Mouse (Mus musculus): Measurements from ENCODE around the gene Amtn.
A peak's percentile ranks its signal among the peaks of the same experiment; 100 is the strongest.

DNA sequence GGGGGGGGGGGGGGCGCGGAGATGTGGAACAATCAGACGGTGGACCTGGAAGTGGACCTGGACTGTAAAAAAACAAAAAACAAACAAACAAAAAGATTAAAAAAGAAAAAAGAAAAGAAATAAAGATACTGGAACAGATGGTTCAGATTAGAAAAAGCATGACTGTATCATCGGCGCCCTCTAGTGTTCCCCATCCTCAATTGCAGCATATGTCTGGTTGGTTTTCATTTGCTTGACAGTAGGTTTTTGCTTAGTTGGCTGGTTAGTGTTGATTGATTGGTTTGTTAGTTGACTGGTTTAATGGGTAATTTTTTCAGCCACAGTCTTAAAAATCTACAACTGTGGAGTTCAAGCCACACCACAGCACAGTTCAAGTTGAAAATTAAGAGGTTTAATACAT, 11.1 kb upstream of the Amtn start:
- TF ChIP-seq CTCF (conservative IDR thresholded peaks at IDR 0.05; ENCODE audit: insufficient read depth, insufficient read length, low read depth, low read length) = peak; percentile 23
- no peak for TF ChIP-seq POLR2A (IDR thresholded peaks at IDR 0.05; ENCODE audit: low read depth, low read length)
